Mouse (Mus musculus) testis, adult 2 months (tissue): ENCODE data around the gene Osbpl8. TPM values are rescaled to one million over a fixed set of nuclear protein-coding genes. Genes with fewer than 3 reads are reported as not detected.
A peak's percentile ranks its signal among the peaks of the same experiment; 100 is the strongest.

ENCODE experiments used
- H3K27ac ChIP-seq: fragments of 200-500 bp; 2 replicates; pipeline ENCODE4 v1.5.1; 2012; ENCODE audit warnings: low read depth, low read length; ENCODE audit not compliant: control insufficient read depth, insufficient read depth
- H3K27me3 ChIP-seq: fragments of 200-500 bp; 2 replicates; pipeline ENCODE4 v1.6.1; 2012; ENCODE audit warnings: mild to moderate bottlenecking, low read length, moderate library complexity; ENCODE audit not compliant: control insufficient read depth, insufficient read depth
- H3K36me3 ChIP-seq: fragments of 200-500 bp; 2 replicates; pipeline ENCODE4 v1.6.1; 2012; ENCODE audit warnings: mild to moderate bottlenecking, low read length; ENCODE audit not compliant: control insufficient read depth, insufficient read depth
- H3K4me1 ChIP-seq: fragments of 200-500 bp; 2 replicates; pipeline ENCODE4 v1.6.1; 2012; ENCODE audit warnings: low read length; ENCODE audit not compliant: control insufficient read depth, insufficient read depth
- H3K4me3 ChIP-seq: fragments of 200-500 bp; 2 replicates; pipeline ENCODE4 v1.5.1; 2012; ENCODE audit warnings: low read depth, mild to moderate bottlenecking, low read length, moderate library complexity, mixed read lengths; ENCODE audit not compliant: control insufficient read depth
- CTCF ChIP-seq: fragments of 200-500 bp; IDR thresholded peaks from 2 replicates; pipeline ENCODE4 v1.5.1; 2012; ENCODE audit warnings: low read depth, mild to moderate bottlenecking, inconsistent platforms, low read length, moderate library complexity; ENCODE audit not compliant: control insufficient read depth, insufficient read depth, insufficient replicate concordance
- POLR2A ChIP-seq: fragments of 200-500 bp; IDR thresholded peaks from 2 replicates; pipeline ENCODE4 v1.6.1; 2012; ENCODE audit warnings: low read depth, mild to moderate bottlenecking, inconsistent platforms, low read length, moderate library complexity; ENCODE audit not compliant: control insufficient read depth
- polyA plus RNA-seq: library from polyadenylated mRNA; depleted of rRNA; stranded (reverse); fragments of >200 nt; gene quantifications from 2 replicates; pipeline ENCODE4 v1.2.3, GENCODE M21; 2012; rRNA removed

Osbpl8 gene
- 4.7 and 4.8 TPM in 2 replicates for polyA plus RNA-seq

- Histone ChIP-seq H3K4me3 (peak within 1 kb of the TSS; percentile 96), H3K27ac (peak within 1 kb of the TSS; percentile 77), H3K27me3 (no peaks in the 10 kb centered on the region), H3K4me1 (peaks cover 3% of the 10 kb centered on the region), H3K36me3 (no peaks in the 10 kb centered on the region)
- TF ChIP-seq CTCF: no peak
- peak; percentile 89 for TF ChIP-seq POLR2A
Measured at GRCm38 (mm10) chr10:111164304-111165218, at the start of gene Osbpl8. Gene Osbpl8, plus strand, starts transcription at chr10:111164752.

DNA sequence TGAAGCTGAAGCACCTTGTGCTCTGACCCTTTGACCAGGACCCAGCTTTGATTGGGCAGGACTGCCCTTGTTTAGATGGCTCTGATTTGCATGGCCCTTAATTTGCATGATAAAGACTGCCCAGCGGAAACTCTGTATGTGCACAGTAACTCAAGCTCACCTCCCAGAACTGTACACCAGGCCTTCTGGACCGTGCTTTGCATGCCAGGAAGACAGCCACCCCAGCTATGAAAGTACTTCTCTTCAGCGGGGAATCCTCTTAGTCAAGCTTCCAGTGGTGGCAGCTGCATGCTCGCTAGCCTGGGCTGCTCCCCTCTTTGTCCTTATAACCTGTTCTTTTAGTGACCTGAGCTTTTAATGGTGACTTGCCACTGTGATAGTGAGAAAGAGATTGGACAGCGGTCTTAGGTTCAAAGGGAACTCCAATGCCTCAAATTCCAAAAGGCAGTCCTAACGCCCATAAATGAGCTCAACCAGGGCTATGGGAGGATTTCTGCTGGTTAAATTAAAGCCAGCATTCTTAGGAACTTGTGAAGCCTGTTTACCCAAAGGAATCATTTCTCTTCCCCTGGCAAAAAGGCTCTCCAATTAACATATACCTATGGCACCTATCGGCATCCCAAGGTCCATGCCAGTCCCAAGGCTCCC is 47.2 kb upstream of the Osbpl8 start:
- no peaks in the 10 kb centered on the region for H3K36me3 ChIP-seq
- no peak for TF ChIP-seq CTCF
- TF ChIP-seq POLR2A: no peak
- H3K27ac ChIP-seq: no peak overlapping the region
- H3K4me1 ChIP-seq: peaks cover 8% of the 10 kb centered on the region
- H3K27me3 ChIP-seq: no peaks in the 10 kb centered on the region
- H3K4me3 ChIP-seq: no peak overlapping the region

- Histone ChIP-seq H3K27ac (no peak overlapping the region), H3K27me3 (no peaks in the 10 kb centered on the region), H3K4me1 (peaks cover 8% of the 10 kb centered on the region), H3K36me3 (no peaks in the 10 kb centered on the region), H3K4me3 (no peak overlapping the region)
- TF ChIP-seq POLR2A (no peak), CTCF (no peak)
Measured at GRCm38 (mm10) chr10:111118292-111118691, 46.3 kb upstream of the Osbpl8 start.

GRCm38 (mm10) chr10:111118991-111119650 is 45.4 kb upstream of the Osbpl8 start:
- no peak overlapping the region for H3K27ac ChIP-seq
- H3K27me3 ChIP-seq: no peaks in the 10 kb centered on the region
- no peak overlapping the region for H3K4me3 ChIP-seq
- peaks cover 8% of the 10 kb centered on the region for H3K4me1 ChIP-seq
- no peak for TF ChIP-seq POLR2A
- TF ChIP-seq CTCF: no peak
- no peaks in the 10 kb centered on the region for H3K36me3 ChIP-seq

DNA sequence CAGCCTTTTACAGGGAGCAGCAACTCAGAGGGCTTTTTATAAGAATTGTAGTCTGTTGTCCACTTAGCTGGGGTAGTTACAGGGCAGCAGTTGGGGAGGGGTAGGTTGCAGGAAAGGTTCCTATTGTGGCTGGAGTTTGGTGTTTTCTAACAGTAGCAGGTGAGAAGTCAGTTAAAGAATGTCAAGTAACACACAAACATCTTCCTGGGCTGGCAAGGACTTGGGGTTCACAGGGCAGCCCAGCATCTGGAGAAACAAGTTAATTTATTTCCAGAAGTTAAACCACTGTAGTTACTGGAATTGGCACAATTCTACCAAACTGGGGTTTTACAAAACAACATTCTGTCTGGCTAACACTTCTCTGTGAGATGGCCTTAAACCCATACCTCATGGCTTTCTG is 44.8 kb upstream of the Osbpl8 start:
- H3K27me3 ChIP-seq: no peaks in the 10 kb centered on the region
- peaks cover 6% of the 10 kb centered on the region for H3K4me1 ChIP-seq
- no peaks in the 10 kb centered on the region for H3K36me3 ChIP-seq
- TF ChIP-seq POLR2A (no peak), CTCF (no peak)
- no peak overlapping the region for H3K4me3 ChIP-seq
- H3K27ac ChIP-seq: no peak overlapping the region

GRCm38 (mm10) chr10:111122864-111123398 is 41.6 kb upstream of the Osbpl8 start:
- H3K36me3 ChIP-seq: no peaks in the 10 kb centered on the region
- H3K4me3 ChIP-seq: peak overlapping the region; percentile 54
- peaks cover 2% of the 10 kb centered on the region for H3K4me1 ChIP-seq
- no peak overlapping the region for H3K27ac ChIP-seq
- H3K27me3 ChIP-seq: no peaks in the 10 kb centered on the region
- TF ChIP-seq POLR2A (peak; percentile 53; the same call in 1 of the 2 replicates), CTCF (no peak)
